Mouse (Mus musculus) stomach, embryonic 16.5 days (tissue): ENCODE results near the gene Col16a1. TPM values are rescaled to one million over a fixed set of nuclear protein-coding genes. Genes with fewer than 3 reads are reported as not detected.
A peak's percentile ranks its signal among the peaks of the same experiment; 100 is the strongest.

Experiments
- ATAC-seq: fragments of 200-750 bp; cut with Nextera tagmentation; 2 replicates; pipeline ENCODE4 v1.8.0; 2017; ENCODE audit warnings: moderate number of reproducible peaks, moderate TSS enrichment; ENCODE audit not compliant: insufficient read depth, low FRiP score
- H3K27ac ChIP-seq: fragments of 300-500 bp; sonication (generic); 2 replicates; pipeline ENCODE4 v1.5.1; 2014; ENCODE audit warnings: low read length
- H3K27me3 ChIP-seq: fragments of 300-500 bp; sonication (generic); 2 replicates; pipeline ENCODE4 v1.6.1; 2014; ENCODE audit warnings: low read length, control low read depth, mixed read lengths; ENCODE audit not compliant: control insufficient read depth, insufficient read depth
- H3K36me3 ChIP-seq: fragments of 300-500 bp; sonication (generic); 2 replicates; pipeline ENCODE4 v1.6.1; 2014; ENCODE audit warnings: low read length; ENCODE audit not compliant: control insufficient read depth, insufficient read depth
- H3K4me1 ChIP-seq: fragments of 300-500 bp; sonication (generic); 2 replicates; pipeline ENCODE4 v1.6.1; 2014; ENCODE audit warnings: low read length, control low read depth, mixed read lengths; ENCODE audit not compliant: control insufficient read depth, insufficient read depth
- H3K4me2 ChIP-seq: fragments of 300-500 bp; sonication (generic); 2 replicates; pipeline ENCODE4 v1.6.1; 2014; ENCODE audit warnings: low read depth, low read length, mixed read lengths
- H3K4me3 ChIP-seq: fragments of 300-500 bp; sonication (generic); replicated peaks from 2 replicates; pipeline ENCODE4 v1.5.1; 2014; ENCODE audit warnings: mild to moderate bottlenecking, low read length
- H3K9ac ChIP-seq: fragments of 300-500 bp; sonication (generic); 2 replicates; pipeline ENCODE4 v1.6.1; 2014; ENCODE audit warnings: low read length
- H3K9me3 ChIP-seq: fragments of 300-500 bp; sonication (generic); replicated peaks from 2 replicates; pipeline ENCODE4 v1.6.1; 2016; ENCODE audit warnings: low read length, control low read depth; ENCODE audit not compliant: control insufficient read depth
- WGBS: fragments of 180-500 bp; shearing (Covaris S2); extraction: QIAGEN DNeasy Blood & Tissue Kit; methylation state at CpG from one replicate; pipeline ENCODE4 v1.1.7; 2014; 5-methylcytosine and 5-hydroxymethylcytosine counted together
- polyA plus RNA-seq: library from polyadenylated mRNA; unstranded; fragments of >200 nt; fragmentation: Nextera tagmentation; extraction: Ambion mirVana; gene quantifications from 2 replicates; pipeline ENCODE4 v1.2.1, GENCODE M21; 2015

Col16a1 gene
- polyA plus RNA-seq, 1 experiment from 2014 or later, result 75.1 TPM

GRCm38 (mm10) chr4:130073367-130073766 lies 25.7 kb downstream of the Col16a1 start:
- H3K27ac ChIP-seq, result no peak overlapping the region
- WGBS, result 79% methylated on average over 4 of the region's 4 CpGs

DNA sequence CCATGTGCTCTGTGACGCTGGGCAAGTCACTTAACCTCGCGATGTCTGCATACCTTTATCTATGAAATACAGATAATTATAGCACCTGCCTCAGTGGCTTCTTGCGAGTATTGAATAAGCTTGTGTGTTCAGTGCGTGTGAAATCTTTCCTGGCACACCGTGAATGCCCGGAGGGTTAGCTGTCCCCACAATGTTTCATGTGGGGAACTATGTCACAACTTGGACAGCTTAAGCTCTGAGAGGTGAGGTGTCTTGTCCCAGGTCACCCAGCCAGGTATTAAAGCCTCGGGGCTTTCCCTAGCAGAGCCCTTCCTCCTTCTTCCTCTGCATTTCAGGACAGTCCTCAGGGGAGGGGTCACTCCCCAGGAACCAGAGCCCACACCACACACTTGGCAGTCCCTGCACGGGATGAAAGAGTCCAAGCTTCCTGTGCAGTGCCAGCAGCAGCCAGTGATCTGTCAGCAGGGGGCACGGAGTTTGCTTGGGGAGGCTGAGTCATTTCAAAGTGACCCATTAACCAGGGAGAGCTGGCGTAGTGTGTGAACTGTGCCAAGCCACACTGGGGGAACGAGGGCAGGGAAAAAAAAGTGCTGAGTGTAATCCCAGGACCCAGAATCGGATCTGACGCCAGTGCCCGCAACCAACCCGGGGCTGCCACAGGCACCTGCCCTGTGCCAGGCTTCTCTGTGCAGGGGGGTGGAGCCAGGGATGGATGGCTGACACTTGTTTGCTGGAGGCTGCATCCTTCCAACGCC lies 27.3 kb downstream of the Col16a1 start:
- 63% methylated on average over 17 of the region's 17 CpGs for WGBS
- H3K4me2 ChIP-seq, result no peak overlapping the region
- no peaks in the 10 kb centered on the region for H3K9me3 ChIP-seq
- H3K36me3 ChIP-seq, result no peaks in the 10 kb centered on the region; the same call in 1 of the 2 replicates
- ATAC-seq, result no peak
- no peak overlapping the region for H3K9ac ChIP-seq
- no peaks in the 10 kb centered on the region for H3K4me1 ChIP-seq
- H3K27ac ChIP-seq, result no peak overlapping the region
- no peaks in the 10 kb centered on the region for H3K27me3 ChIP-seq
- H3K4me3 ChIP-seq, result no peak overlapping the region

More at GRCm38 (mm10) chr4:130073367-130073766, 25.7 kb downstream of the Col16a1 start:
- Histone ChIP-seq H3K9me3 (no peaks in the 10 kb centered on the region), H3K4me3 (no peak overlapping the region), H3K9ac (no peak overlapping the region), H3K27me3 (no peaks in the 10 kb centered on the region), H3K36me3 (peaks cover 4% of the 10 kb centered on the region; the same call in 1 of the 2 replicates), H3K4me1 (no peaks in the 10 kb centered on the region), H3K4me2 (no peak overlapping the region)
- ATAC-seq, result no peak

DNA sequence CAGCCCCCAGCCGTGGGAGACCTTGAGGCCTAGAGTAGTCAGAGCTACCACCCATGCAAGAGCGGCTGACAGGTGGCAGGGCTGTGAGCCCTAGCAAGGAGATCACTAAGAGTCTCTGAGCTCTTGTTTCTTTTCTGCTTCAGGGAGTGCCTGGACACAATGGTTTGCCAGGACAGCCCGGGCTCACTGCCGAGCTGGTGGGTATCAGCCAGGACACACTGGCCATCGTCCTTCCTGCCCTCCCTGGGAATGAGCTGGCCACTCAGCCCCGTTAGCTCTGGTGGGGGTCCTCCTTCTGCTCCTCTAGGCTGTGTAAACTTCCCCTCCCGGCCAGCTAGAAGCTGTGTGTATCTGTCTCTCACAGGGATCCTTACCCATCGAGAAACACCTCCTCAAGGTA lies 29.2 kb downstream of the Col16a1 start:
- Histone ChIP-seq H3K4me1 (no peaks in the 10 kb centered on the region), H3K9me3 (no peaks in the 10 kb centered on the region), H3K27ac (no peak overlapping the region), H3K4me3 (no peak overlapping the region), H3K4me2 (no peak overlapping the region), H3K27me3 (no peaks in the 10 kb centered on the region), H3K36me3 (no peaks in the 10 kb centered on the region; the same call in 1 of the 2 replicates), H3K9ac (no peak overlapping the region)
- 52% methylated on average over 8 of the region's 8 CpGs for WGBS
- ATAC-seq, result no peak

DNA sequence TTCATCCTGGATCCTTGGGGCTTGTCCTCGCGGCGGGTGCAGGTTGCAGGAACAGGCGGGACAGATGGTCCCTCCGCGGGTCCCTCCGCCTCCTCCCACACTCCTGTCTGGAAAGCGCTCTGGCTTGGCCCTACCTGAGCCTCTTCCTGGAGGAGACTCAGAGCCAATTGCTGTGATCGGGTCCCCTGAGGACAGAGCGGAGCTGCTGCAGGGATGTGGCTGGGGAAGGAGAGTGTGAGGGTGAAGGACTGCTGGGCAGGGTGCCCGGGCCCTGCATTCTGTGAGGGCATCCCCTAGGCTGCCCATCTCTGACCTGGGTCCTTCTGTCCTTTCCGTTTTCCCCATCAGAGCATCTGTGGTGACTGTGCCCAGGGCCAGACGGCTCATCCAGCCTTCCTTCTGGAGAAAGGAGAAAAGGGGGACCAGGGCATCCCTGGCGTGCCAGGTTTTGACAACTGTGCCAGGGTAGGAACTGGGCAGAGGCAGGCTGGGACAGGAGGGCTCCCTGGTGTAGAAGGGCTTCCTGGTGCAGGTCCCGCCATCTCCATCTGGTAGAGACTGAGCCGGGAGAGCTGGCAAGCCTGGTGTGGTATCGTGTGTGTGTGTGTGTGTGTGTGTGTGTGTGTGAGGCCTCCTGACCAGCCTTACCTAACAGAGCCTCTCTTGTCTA lies 31.3 kb downstream of the Col16a1 start:
- H3K27me3 ChIP-seq, result no peaks in the 10 kb centered on the region
- H3K4me1 ChIP-seq, result no peaks in the 10 kb centered on the region
- H3K9ac ChIP-seq, result no peak overlapping the region
- no peak overlapping the region for H3K4me2 ChIP-seq
- no peak overlapping the region for H3K4me3 ChIP-seq
- ATAC-seq, result no peak
- no peaks in the 10 kb centered on the region for H3K9me3 ChIP-seq
- H3K36me3 ChIP-seq, result no peaks in the 10 kb centered on the region; the same call in 1 of the 2 replicates
- WGBS, result 58% methylated on average over 17 of the region's 17 CpGs
- H3K27ac ChIP-seq, result no peak overlapping the region

DNA sequence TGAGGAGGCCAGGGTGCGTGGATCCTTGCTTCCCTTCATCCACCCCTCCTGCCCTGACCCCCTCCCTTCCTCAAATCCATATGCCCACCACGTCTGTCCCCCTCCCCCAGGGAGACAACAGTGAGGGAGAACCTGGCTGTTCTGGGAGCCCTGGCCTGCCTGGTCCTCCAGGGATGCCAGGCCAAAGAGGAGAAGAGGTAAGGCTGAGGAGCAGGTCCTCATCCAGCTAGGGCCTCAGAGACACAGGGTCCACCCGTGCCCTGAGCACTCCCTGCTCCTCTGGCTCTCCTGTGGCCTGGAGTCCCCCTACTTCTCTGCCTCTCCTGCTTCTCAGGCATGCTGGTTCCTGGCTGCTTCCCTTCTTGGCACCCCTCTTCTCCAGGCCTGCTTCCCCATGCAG lies 31.9 kb downstream of the Col16a1 start:
- no peak overlapping the region for H3K27ac ChIP-seq
- no peaks in the 10 kb centered on the region; the same call in 1 of the 2 replicates for H3K4me1 ChIP-seq
- no peak for ATAC-seq
- H3K36me3 ChIP-seq, result no peaks in the 10 kb centered on the region; the same call in 1 of the 2 replicates
- no peak overlapping the region for H3K4me2 ChIP-seq
- H3K4me3 ChIP-seq, result no peak overlapping the region
- 56% methylated on average over 3 of the region's 3 CpGs for WGBS
- no peaks in the 10 kb centered on the region for H3K27me3 ChIP-seq
- peak overlapping the region; percentile 33; the same call in 1 of the 2 replicates for H3K9ac ChIP-seq
- H3K9me3 ChIP-seq, result no peaks in the 10 kb centered on the region

DNA sequence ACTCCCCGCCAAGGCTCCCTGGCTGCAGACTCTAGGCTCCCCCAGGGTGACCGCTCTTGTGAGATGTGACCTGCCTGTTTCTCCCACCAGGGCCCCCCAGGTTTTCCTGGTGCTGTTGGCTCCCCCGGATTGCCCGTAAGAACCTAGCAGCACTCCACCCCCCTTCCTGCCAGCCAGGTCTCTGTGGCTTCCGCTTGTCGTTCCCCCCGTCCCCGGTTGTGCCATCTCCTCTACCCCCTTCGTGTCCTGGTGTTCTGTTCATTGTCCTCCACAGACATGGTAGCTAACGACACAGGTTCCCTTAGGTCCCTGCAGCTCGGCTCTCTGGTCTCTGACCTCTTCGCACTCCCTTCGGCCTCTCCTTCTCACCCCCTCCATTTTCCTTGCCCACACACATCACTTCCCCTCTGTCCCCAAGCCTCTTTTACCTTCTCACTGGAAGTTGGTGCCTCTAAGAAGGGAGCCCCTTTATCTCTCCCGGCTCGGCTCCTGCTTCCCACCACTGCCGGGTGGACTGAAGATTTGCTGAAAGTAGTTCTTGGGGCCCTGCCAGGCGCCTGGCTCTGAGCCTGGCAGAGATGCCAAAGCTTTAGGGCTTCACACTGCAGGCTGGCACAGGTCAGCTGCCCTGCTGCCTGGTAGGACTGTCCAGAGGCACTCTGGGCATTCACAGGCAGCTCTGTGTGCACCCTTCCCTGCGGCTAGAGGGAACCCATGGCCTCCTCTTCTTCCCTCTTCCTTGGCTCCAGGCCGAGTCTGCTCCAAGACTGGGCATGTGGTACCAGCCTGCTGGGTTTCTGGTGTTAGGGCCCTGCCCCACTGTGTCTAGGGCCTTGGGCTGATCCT lies 33.9 kb downstream of the Col16a1 start:
- H3K27me3 ChIP-seq, result no peaks in the 10 kb centered on the region
- no peaks in the 10 kb centered on the region for H3K9me3 ChIP-seq
- peak; percentile 23; the same call in 1 of the 2 replicates for ATAC-seq
- no peaks in the 10 kb centered on the region for H3K36me3 ChIP-seq
- no peak overlapping the region for H3K9ac ChIP-seq
- H3K27ac ChIP-seq, result no peak overlapping the region
- no peak overlapping the region for H3K4me3 ChIP-seq
- 69% methylated on average over 19 of the region's 19 CpGs for whole genome bisulfite sequencing
- no peaks in the 10 kb centered on the region; the same call in 1 of the 2 replicates for H3K4me1 ChIP-seq
- no peak overlapping the region for H3K4me2 ChIP-seq

GRCm38 (mm10) chr4:130082211-130082610 lies 34.6 kb downstream of the Col16a1 start:
- 44% methylated on average over 9 of the region's 9 CpGs for WGBS
- H3K4me2 ChIP-seq, result no peak overlapping the region
- H3K4me3 ChIP-seq, result no peak overlapping the region
- no peaks in the 10 kb centered on the region for H3K9me3 ChIP-seq
- no peaks in the 10 kb centered on the region for H3K36me3 ChIP-seq
- H3K27me3 ChIP-seq, result no peaks in the 10 kb centered on the region
- H3K27ac ChIP-seq, result no peak overlapping the region
- ATAC-seq, result no peak
- H3K9ac ChIP-seq, result no peak overlapping the region
- no peaks in the 10 kb centered on the region; the same call in 1 of the 2 replicates for H3K4me1 ChIP-seq

GRCm38 (mm10) chr4:130084331-130084945 lies 36.8 kb downstream of the Col16a1 start:
- H3K4me2 ChIP-seq, result no peak overlapping the region
- no peaks in the 10 kb centered on the region for H3K27me3 ChIP-seq
- ATAC-seq, result no peak
- H3K4me3 ChIP-seq, result no peak overlapping the region
- 0 out of 2 replicates have a peak overlapping the region, but pooled peaks have one; percentile 38 for H3K9ac ChIP-seq
- no peak overlapping the region for H3K27ac ChIP-seq
- 52% methylated on average over 7 of the region's 7 CpGs for WGBS
- no peaks in the 10 kb centered on the region for H3K9me3 ChIP-seq
- H3K36me3 ChIP-seq, result no peaks in the 10 kb centered on the region
- no peaks in the 10 kb centered on the region; the same call in 1 of the 2 replicates for H3K4me1 ChIP-seq
